Mouse (Mus musculus) intestine, embryonic 15.5 days (tissue): ENCODE measurements around the gene Rhoq. TPM values are rescaled to one million over a fixed set of nuclear protein-coding genes. Genes with fewer than 3 reads are reported as not detected.
A peak's percentile ranks its signal among the peaks of the same experiment; 100 is the strongest.

Experiments used
- ATAC-seq: fragments of 200-750 bp; cut with Nextera tagmentation; 2 replicates; pipeline ENCODE4 v1.8.0; 2017; ENCODE audit warnings: moderate TSS enrichment, moderate library complexity
- H3K27ac ChIP-seq: fragments of 300-500 bp; sonication (generic); 2 replicates; pipeline ENCODE4 v1.5.1; 2015; ENCODE audit warnings: mild to moderate bottlenecking, inconsistent platforms
- H3K27me3 ChIP-seq: fragments of 300-500 bp; sonication (generic); replicated peaks from 2 replicates; pipeline ENCODE4 v1.6.1; 2015; ENCODE audit warnings: inconsistent platforms
- H3K36me3 ChIP-seq: fragments of 300-500 bp; sonication (generic); 2 replicates; pipeline ENCODE4 v1.6.1; 2015; ENCODE audit warnings: inconsistent platforms
- H3K4me1 ChIP-seq: fragments of 300-500 bp; sonication (generic); replicated peaks from 2 replicates; pipeline ENCODE4 v1.6.1; 2015; ENCODE audit warnings: inconsistent platforms
- H3K4me2 ChIP-seq: fragments of 300-500 bp; sonication (generic); replicated peaks from 2 replicates; pipeline ENCODE4 v1.6.1; 2015; ENCODE audit warnings: mild to moderate bottlenecking, inconsistent platforms
- H3K4me3 ChIP-seq: fragments of 300-500 bp; sonication (generic); replicated peaks from 2 replicates; pipeline ENCODE4 v1.5.1; 2015; ENCODE audit warnings: inconsistent platforms
- H3K9ac ChIP-seq: fragments of 300-500 bp; sonication (generic); 2 replicates; pipeline ENCODE4 v1.6.1; 2015; ENCODE audit warnings: inconsistent platforms
- H3K9me3 ChIP-seq: fragments of 300-500 bp; sonication (generic); 2 replicates; pipeline ENCODE4 v1.6.1; 2016; ENCODE audit warnings: inconsistent platforms
- WGBS: fragments of 180-500 bp; shearing (Covaris S2); methylation state at CpG from one replicate; pipeline ENCODE4 v1.1.7; 2015; 5-methylcytosine and 5-hydroxymethylcytosine counted together
- polyA plus RNA-seq: library from polyadenylated mRNA; unstranded; fragments of >200 nt; fragmentation: Nextera tagmentation; extraction: Ambion mirVana; gene quantifications from 2 replicates; pipeline ENCODE4 v1.2.1, GENCODE M21; 2015

The Rhoq gene
- polyA plus RNA-seq, 1 experiment from 2014 or later = 11.6 TPM

DNA sequence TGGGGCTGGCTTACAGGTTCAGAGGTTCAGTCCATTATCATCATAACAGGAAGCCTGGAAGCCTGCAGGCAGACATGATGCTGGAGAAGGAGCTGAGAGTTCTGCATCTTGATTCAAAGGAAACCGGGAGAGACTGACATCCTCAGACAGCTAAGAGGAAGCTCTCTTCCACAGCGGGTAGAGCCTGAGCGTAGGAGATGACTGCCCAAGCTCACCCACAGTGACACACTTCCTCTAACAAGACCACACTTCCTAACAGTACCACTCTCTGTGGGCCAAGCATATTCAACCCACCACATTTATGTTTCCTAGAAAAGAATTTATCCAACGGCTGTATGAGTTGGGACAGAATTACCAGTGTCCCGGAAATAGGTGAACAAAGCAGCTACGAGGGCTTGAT, 15.6 kb downstream of the Rhoq start:
- Histone ChIP-seq H3K36me3 (peaks cover 5% of the 10 kb centered on the region; the same call in 1 of the 2 replicates), H3K4me1 (no peaks in the 10 kb centered on the region; the same call in 1 of the 2 replicates), H3K4me2 (no peak overlapping the region), H3K9me3 (no peaks in the 10 kb centered on the region), H3K27ac (no peak overlapping the region), H3K9ac (no peak overlapping the region), H3K4me3 (no peak overlapping the region), H3K27me3 (no peaks in the 10 kb centered on the region)
- ATAC-seq = no peak
- 84% methylated on average over 6 of the region's 6 CpGs for WGBS

- no peak overlapping the region for H3K9ac ChIP-seq
- 91% methylated on average over 1 of the region's 1 CpGs for WGBS
- H3K4me2 ChIP-seq = no peak overlapping the region
- H3K36me3 ChIP-seq = peaks cover 5% of the 10 kb centered on the region; the same call in 1 of the 2 replicates
- H3K9me3 ChIP-seq = no peaks in the 10 kb centered on the region
- no peak for ATAC-seq
- no peaks in the 10 kb centered on the region for H3K27me3 ChIP-seq
- H3K27ac ChIP-seq = no peak overlapping the region
- H3K4me1 ChIP-seq = no peaks in the 10 kb centered on the region; the same call in 1 of the 2 replicates
- no peak overlapping the region for H3K4me3 ChIP-seq
Measured at GRCm38 (mm10) chr17:86981205-86981604, 18.3 kb downstream of the Rhoq start.

DNA sequence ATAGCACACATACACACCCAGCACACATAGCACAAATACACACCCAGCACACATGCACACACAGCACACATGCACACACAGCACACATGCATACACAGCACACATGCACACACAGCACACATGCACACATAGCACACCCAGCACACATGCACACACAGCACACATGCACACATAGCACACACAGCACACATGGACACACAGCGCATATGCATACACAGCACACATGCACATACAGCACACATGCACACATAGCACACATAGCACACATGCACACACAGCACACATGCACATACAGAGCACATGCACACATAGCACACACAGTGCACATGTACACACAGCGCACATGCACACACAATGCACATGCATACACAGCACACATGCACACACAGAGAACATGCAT, 18.8 kb downstream of the Rhoq start:
- ATAC-seq = no peak
- Histone ChIP-seq H3K36me3 (peaks cover 5% of the 10 kb centered on the region; the same call in 1 of the 2 replicates), H3K4me2 (no peak overlapping the region), H3K4me1 (no peaks in the 10 kb centered on the region; the same call in 1 of the 2 replicates), H3K4me3 (no peak overlapping the region), H3K27ac (no peak overlapping the region), H3K27me3 (no peaks in the 10 kb centered on the region), H3K9me3 (no peaks in the 10 kb centered on the region), H3K9ac (no peak overlapping the region)
- WGBS = 95% methylated on average over 2 of the region's 2 CpGs

DNA sequence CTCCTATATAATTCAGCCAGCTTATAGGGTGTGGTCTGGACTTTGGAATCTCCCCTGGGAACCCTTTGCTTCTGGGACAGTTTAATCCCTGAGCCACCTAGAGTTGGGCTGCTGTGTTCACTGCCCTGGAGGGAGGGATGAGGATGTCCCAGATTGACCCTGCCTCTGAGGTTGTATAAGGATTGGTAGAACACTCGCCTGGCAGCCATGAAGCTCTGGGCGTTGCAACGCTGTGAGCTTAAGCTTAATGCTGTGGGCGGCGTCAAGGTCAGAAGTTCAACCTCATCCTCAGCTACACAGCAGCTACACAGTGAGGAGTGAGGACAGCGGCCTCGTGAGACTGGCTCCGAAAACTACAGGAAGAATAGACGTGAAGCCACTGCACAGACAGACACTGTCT, 19.6 kb downstream of the Rhoq start:
- 51% methylated on average over 9 of the region's 9 CpGs for WGBS
- no peaks in the 10 kb centered on the region for H3K9me3 ChIP-seq
- H3K27me3 ChIP-seq = no peaks in the 10 kb centered on the region
- H3K4me3 ChIP-seq = no peak overlapping the region
- H3K27ac ChIP-seq = no peak overlapping the region
- no peaks in the 10 kb centered on the region; the same call in 1 of the 2 replicates for H3K4me1 ChIP-seq
- H3K36me3 ChIP-seq = peaks cover 5% of the 10 kb centered on the region; the same call in 1 of the 2 replicates
- no peak overlapping the region for H3K9ac ChIP-seq
- H3K4me2 ChIP-seq = no peak overlapping the region
- peak; percentile 86 for ATAC-seq

DNA sequence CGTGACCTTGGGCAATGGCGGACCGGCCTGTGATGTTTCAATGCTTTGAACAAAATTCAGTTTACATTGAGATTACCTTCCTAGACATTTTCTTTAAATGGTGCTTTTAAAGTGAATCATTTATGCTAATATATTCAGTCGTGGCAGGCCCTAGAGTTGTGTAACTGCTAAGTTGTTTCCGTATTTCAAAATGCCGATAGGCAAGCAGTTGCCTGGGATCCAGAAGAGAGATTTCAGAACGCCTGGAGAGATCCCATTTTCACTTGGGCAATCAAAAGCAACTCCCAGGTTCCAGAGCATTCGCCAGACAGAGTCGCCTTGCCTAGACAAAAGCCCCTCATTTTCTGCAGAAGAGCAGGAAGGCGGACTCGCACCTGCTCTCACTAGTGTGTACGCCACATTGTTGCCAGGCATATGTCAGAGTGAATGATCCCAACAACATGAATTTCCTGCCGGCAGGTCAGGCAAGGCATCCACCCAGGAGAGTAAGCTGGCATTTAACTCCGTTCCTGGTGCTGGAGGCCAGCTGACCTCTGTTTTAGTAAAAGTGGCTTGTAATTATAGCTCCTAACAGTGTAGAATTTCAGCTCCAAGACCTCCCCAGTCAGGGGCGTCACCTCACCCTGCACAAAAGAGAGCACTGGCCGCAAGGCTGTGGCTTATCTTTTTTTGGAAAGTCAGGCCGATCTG, 23.7 kb downstream of the Rhoq start:
- H3K9me3 ChIP-seq = no peaks in the 10 kb centered on the region
- WGBS = 59% methylated on average over 17 of the region's 17 CpGs
- no peaks in the 10 kb centered on the region for H3K27me3 ChIP-seq
- no peak for ATAC-seq
- H3K4me1 ChIP-seq = no peaks in the 10 kb centered on the region; the same call in 1 of the 2 replicates
- H3K4me2 ChIP-seq = no peak overlapping the region
- no peak overlapping the region for H3K27ac ChIP-seq
- no peak overlapping the region for H3K4me3 ChIP-seq
- H3K9ac ChIP-seq = no peak overlapping the region
- H3K36me3 ChIP-seq = no peaks in the 10 kb centered on the region

DNA sequence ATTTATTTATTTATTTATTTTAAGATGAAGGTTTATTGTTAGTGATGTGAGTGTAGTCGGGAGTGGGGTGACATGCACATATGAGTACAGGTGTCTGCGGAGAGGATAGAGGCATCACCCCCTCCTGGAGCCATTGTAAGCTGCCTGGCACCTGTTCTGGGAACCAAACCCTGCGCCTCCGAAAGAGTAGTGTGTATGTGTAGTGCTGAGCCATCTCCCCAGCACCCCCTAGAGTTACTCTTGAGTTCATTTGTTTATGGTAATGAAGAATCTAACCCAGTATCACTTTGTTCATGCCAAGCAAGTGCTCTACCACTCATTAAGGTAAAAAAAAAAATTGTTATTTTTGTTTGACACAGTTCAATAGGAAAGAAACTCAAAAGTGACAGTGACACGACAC, 25.3 kb downstream of the Rhoq start:
- Histone ChIP-seq H3K4me2 (no peak overlapping the region), H3K36me3 (no peaks in the 10 kb centered on the region), H3K27ac (no peak overlapping the region), H3K27me3 (no peaks in the 10 kb centered on the region), H3K9me3 (no peaks in the 10 kb centered on the region), H3K9ac (no peak overlapping the region), H3K4me1 (no peaks in the 10 kb centered on the region), H3K4me3 (no peak overlapping the region)
- ATAC-seq = 0 out of 2 replicates have a peak, but pooled peaks have one; percentile 43
- 92% methylated on average over 5 of the region's 5 CpGs for WGBS

DNA sequence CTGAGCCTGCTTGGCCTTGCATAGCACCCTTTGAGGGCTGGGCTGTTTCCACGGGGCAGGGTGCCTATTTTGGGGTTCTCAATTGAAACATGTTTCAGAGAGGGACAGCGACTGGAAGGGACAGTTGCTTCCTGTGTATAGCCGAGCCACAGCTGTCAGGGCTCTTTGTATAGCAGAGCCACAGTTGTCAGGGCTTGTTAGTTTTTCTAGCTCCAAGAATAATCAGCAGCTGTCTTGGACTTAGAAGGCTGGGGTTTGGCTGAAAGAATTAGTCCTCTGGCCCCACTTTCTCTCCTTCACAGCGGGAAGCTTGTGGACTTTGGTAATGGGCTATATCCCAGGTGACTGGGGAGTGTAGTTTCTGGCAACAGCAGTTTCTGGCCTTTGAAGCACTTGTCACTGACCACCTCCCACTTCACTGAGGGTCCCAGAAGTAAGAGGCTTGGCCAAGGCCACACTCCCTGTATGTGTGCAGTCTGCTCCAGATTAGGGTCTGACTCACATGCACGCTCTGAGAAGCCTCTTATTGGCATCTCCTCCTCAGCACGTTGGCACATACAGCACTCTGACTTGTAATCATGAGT, 25.8 kb downstream of the Rhoq start:
- H3K4me3 ChIP-seq = no peak overlapping the region
- no peaks in the 10 kb centered on the region for H3K27me3 ChIP-seq
- no peak overlapping the region for H3K27ac ChIP-seq
- ATAC-seq = no peak
- H3K36me3 ChIP-seq = no peaks in the 10 kb centered on the region
- H3K4me2 ChIP-seq = no peak overlapping the region
- H3K9me3 ChIP-seq = no peaks in the 10 kb centered on the region
- no peaks in the 10 kb centered on the region for H3K4me1 ChIP-seq
- H3K9ac ChIP-seq = no peak overlapping the region
- 72% methylated on average over 6 of the region's 6 CpGs for WGBS

DNA sequence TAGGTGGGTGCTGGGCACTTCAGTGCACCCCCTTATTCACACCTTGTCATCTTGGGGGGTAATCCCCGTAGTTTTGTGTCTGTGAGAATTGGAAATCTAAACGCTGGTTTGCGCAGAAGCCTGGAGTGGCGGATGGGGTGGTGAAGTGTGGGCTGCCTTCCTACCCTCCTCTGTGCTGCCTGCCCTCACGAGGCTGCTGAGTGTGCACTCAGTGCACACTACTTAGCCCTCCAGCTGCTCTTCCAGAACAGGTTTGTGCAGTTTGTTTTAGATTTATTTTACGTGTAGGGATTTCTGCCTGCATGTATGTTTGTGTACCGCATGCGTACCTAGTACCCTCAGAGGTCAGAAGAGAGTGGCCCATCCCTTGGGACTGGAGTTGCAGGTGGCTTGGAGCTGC, 28.4 kb downstream of the Rhoq start:
- no peak for ATAC-seq
- Histone ChIP-seq H3K27ac (no peak overlapping the region), H3K4me3 (no peak overlapping the region), H3K9me3 (no peaks in the 10 kb centered on the region), H3K27me3 (no peaks in the 10 kb centered on the region), H3K4me2 (no peak overlapping the region), H3K9ac (no peak overlapping the region), H3K36me3 (no peaks in the 10 kb centered on the region), H3K4me1 (no peaks in the 10 kb centered on the region)
- WGBS = 86% methylated on average over 8 of the region's 8 CpGs

- Histone ChIP-seq H3K4me2 (no peak overlapping the region), H3K4me1 (no peaks in the 10 kb centered on the region), H3K36me3 (no peaks in the 10 kb centered on the region), H3K9ac (no peak overlapping the region), H3K9me3 (no peaks in the 10 kb centered on the region), H3K27me3 (no peaks in the 10 kb centered on the region), H3K27ac (no peak overlapping the region), H3K4me3 (no peak overlapping the region)
- 77% methylated on average over 6 of the region's 6 CpGs for WGBS
- ATAC-seq = peak; percentile 67
Measured at GRCm38 (mm10) chr17:86997323-86997722, 34.4 kb downstream of the Rhoq start.

GRCm38 (mm10) chr17:87008950-87009349, 46.1 kb downstream of the Rhoq start:
- no peaks in the 10 kb centered on the region for H3K27me3 ChIP-seq
- no peak for ATAC-seq
- no peak overlapping the region for H3K9ac ChIP-seq
- no peak overlapping the region for H3K27ac ChIP-seq
- H3K36me3 ChIP-seq = 0 out of 2 replicates have a peak, but pooled peaks cover 7% of the 10 kb centered on the region
- no peak overlapping the region for H3K4me2 ChIP-seq
- H3K9me3 ChIP-seq = no peaks in the 10 kb centered on the region
- no peak overlapping the region for H3K4me3 ChIP-seq
- WGBS = 85% methylated on average over 3 of the region's 3 CpGs
- H3K4me1 ChIP-seq = no peaks in the 10 kb centered on the region

DNA sequence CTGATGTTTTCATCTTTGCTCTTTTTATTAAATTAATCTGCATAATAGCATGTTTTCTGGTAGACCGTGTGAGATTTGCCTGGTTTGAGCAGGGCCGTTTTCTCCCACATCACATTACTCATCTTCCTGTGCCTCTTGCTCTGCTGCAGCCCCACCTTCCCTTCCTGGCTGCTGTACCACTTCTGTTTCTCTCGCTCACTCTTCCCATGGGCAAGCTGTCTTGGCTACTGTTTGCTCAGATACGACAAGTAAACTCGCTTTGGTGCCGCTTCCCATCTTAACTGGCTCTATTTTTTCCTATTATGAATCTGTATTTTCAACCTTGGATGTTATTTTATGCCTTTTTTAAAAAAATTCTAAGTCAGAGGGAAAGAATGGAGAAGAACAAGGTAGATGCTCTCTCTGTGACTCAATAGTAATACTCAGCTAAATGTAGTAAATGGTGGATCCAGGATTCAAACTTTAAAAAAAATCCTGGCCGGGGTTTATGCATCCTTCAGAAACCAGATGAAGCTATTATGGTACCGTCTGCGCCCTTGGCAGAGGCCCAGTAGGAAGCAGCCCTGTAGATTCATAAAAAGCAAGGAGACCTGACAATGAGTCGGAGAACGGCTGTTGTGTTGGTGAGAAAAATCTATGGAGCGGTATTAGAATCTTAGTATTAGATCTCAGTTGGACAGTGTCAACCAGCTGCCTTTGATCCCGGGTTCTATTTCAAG, 48.6 kb downstream of the Rhoq start:
- ATAC-seq = no peak
- Histone ChIP-seq H3K9ac (no peak overlapping the region), H3K36me3 (peaks cover 7% of the 10 kb centered on the region; the same call in 1 of the 2 replicates), H3K27me3 (no peaks in the 10 kb centered on the region), H3K4me3 (no peak overlapping the region), H3K4me1 (no peaks in the 10 kb centered on the region), H3K9me3 (no peaks in the 10 kb centered on the region), H3K27ac (no peak overlapping the region), H3K4me2 (no peak overlapping the region)
- 78% methylated on average over 13 of the region's 13 CpGs for WGBS

DNA sequence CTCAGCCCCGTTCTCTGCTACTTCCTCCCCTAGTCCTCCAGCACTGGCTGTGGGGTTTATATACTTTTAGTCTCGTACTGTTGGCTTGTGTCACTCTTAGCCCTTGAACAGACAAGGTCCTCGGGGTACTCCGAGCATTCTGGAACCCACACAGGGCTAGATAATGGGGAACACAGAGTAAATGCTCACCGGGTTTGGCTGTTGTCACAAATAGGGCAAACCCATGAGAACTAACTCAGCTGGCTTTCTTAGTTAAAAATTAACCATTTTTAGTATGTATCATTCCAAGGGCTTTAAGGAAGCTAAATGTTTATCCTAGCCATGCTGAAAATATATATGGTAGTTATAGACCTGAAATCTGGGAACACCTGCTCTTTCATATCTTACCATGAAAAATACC, 56.8 kb downstream of the Rhoq start:
- Histone ChIP-seq H3K36me3 (peaks cover 6% of the 10 kb centered on the region; the same call in 1 of the 2 replicates), H3K27ac (peak overlapping the region; percentile 34; the same call in 1 of the 2 replicates), H3K9me3 (no peaks in the 10 kb centered on the region), H3K27me3 (no peaks in the 10 kb centered on the region), H3K4me3 (no peak overlapping the region), H3K4me1 (no peaks in the 10 kb centered on the region; the same call in 1 of the 2 replicates), H3K4me2 (0 out of 2 replicates have a peak overlapping the region, but pooled peaks have one; percentile 9), H3K9ac (no peak overlapping the region)
- peak; percentile 66 for ATAC-seq
- WGBS = 69% methylated on average over 5 of the region's 5 CpGs
